Mouse (Mus musculus): ENCODE measurements around the gene Kif2a. TPM values are rescaled to one million over a fixed set of nuclear protein-coding genes. Genes with fewer than 3 reads are reported as not detected.
"Not testable (repeated sequence)": the region's sequence is repeated elsewhere in the genome, so short reads cannot be mapped to it uniquely, and the experiment has no call there.

Gene Kif2a
- polyA plus RNA-seq, 1 experiment from 2014 or later: 7.4 TPM

- no peak overlapping the region for H3K9ac ChIP-seq (ENCODE audit: low read length)
- 0 out of 2 replicates have a peak, but pooled peaks cover 5% of the 10 kb centered on the region for H3K4me1 ChIP-seq (ENCODE audit: control insufficient read depth, insufficient read depth, low read length)
- ATAC-seq (replicated peaks; ENCODE audit: extremely low read depth, insufficient read depth, low FRiP score): no peak
- no peaks in the 10 kb centered on the region for H3K27me3 ChIP-seq (ENCODE audit: control insufficient read depth, insufficient read depth, low read length)
- H3K4me2 ChIP-seq (ENCODE audit: low read depth, low read length): no peak overlapping the region
- H3K9me3 ChIP-seq (replicated peaks; ENCODE audit: control insufficient read depth, low read length): 0 out of 2 replicates have a peak, but pooled peaks cover 5% of the 10 kb centered on the region
- no peak overlapping the region for H3K27ac ChIP-seq (ENCODE audit: low read length)
- H3K36me3 ChIP-seq (ENCODE audit: control insufficient read depth, insufficient read depth): peaks cover 9% of the 10 kb centered on the region
- 84% methylated on average over 2 of the region's 2 CpGs for WGBS
- no peak overlapping the region for H3K4me3 ChIP-seq (ENCODE audit: low read length)
These were observed 92.7 kb downstream of the Kif2a start for GRCm38 (mm10) chr13:106929201-106929600.

GRCm38 (mm10) chr13:106928296-106928695, 93.6 kb downstream of the Kif2a start:
- no peaks in the 10 kb centered on the region for H3K27me3 ChIP-seq (ENCODE audit: control insufficient read depth, insufficient read depth, low read length)
- no peak overlapping the region for H3K9ac ChIP-seq (ENCODE audit: low read length)
- H3K4me2 ChIP-seq (ENCODE audit: low read depth, low read length): no peak overlapping the region
- no peak overlapping the region for H3K4me3 ChIP-seq (ENCODE audit: low read length)
- WGBS: 91% methylated on average over 4 of the region's 4 CpGs
- ATAC-seq (replicated peaks; ENCODE audit: extremely low read depth, insufficient read depth, low FRiP score): no peak
- peaks cover 11% of the 10 kb centered on the region for H3K36me3 ChIP-seq (ENCODE audit: control insufficient read depth, insufficient read depth)
- H3K4me1 ChIP-seq (ENCODE audit: control insufficient read depth, insufficient read depth, low read length): 0 out of 2 replicates have a peak, but pooled peaks cover 5% of the 10 kb centered on the region
- H3K9me3 ChIP-seq (replicated peaks; ENCODE audit: control insufficient read depth, low read length): 0 out of 2 replicates have a peak, but pooled peaks cover 5% of the 10 kb centered on the region
- H3K27ac ChIP-seq (ENCODE audit: low read length): no peak overlapping the region

- peaks cover 25% of the 10 kb centered on the region for H3K36me3 ChIP-seq (ENCODE audit: control insufficient read depth, insufficient read depth)
- H3K27ac ChIP-seq (ENCODE audit: low read length); H3K27me3 ChIP-seq (ENCODE audit: control insufficient read depth, insufficient read depth, low read length); H3K9ac ChIP-seq (ENCODE audit: low read length); H3K4me2 ChIP-seq (ENCODE audit: low read depth, low read length); ATAC-seq (replicated peaks; ENCODE audit: extremely low read depth, insufficient read depth, low FRiP score); H3K4me1 ChIP-seq (ENCODE audit: control insufficient read depth, insufficient read depth, low read length); H3K9me3 ChIP-seq (replicated peaks; ENCODE audit: control insufficient read depth, low read length); H3K4me3 ChIP-seq (ENCODE audit: low read length): not testable (repeated sequence)
- WGBS: 91% methylated on average over 3 of the region's 3 CpGs
These were observed 96.0 kb downstream of the Kif2a start for GRCm38 (mm10) chr13:106925921-106926320.

- H3K27ac ChIP-seq (ENCODE audit: low read length): no peak overlapping the region; the same call in 1 of the 2 replicates
- no peak overlapping the region for H3K4me3 ChIP-seq (ENCODE audit: low read length)
- H3K4me2 ChIP-seq (ENCODE audit: low read depth, low read length): no peak overlapping the region
- no peaks in the 10 kb centered on the region for H3K9me3 ChIP-seq (replicated peaks; ENCODE audit: control insufficient read depth, low read length)
- H3K9ac ChIP-seq (ENCODE audit: low read length): no peak overlapping the region
- peaks cover 22% of the 10 kb centered on the region for H3K36me3 ChIP-seq (ENCODE audit: control insufficient read depth, insufficient read depth)
- WGBS: 39% methylated on average over 7 of the region's 7 CpGs
- H3K27me3 ChIP-seq (ENCODE audit: control insufficient read depth, insufficient read depth, low read length): no peaks in the 10 kb centered on the region
- H3K4me1 ChIP-seq (ENCODE audit: control insufficient read depth, insufficient read depth, low read length): peaks cover 6% of the 10 kb centered on the region
- ATAC-seq (replicated peaks; ENCODE audit: extremely low read depth, insufficient read depth, low FRiP score): peak; percentile 58
These were observed 103.4 kb downstream of the Kif2a start for GRCm38 (mm10) chr13:106918322-106919050.

- Histone ChIP-seq H3K27ac (ENCODE audit: low read length) (no peak overlapping the region), H3K4me2 (ENCODE audit: low read depth, low read length) (no peak overlapping the region), H3K9me3 (replicated peaks; ENCODE audit: control insufficient read depth, low read length) (no peaks in the 10 kb centered on the region), H3K4me1 (ENCODE audit: control insufficient read depth, insufficient read depth, low read length) (peaks cover 4% of the 10 kb centered on the region), H3K27me3 (ENCODE audit: control insufficient read depth, insufficient read depth, low read length) (no peaks in the 10 kb centered on the region), H3K36me3 (ENCODE audit: control insufficient read depth, insufficient read depth) (peaks cover 15% of the 10 kb centered on the region), H3K4me3 (ENCODE audit: low read length) (no peak overlapping the region), H3K9ac (ENCODE audit: low read length) (no peak overlapping the region)
- WGBS: 43% methylated on average over 3 of the region's 3 CpGs
- ATAC-seq (replicated peaks; ENCODE audit: extremely low read depth, insufficient read depth, low FRiP score): no peak
These were observed 108.7 kb downstream of the Kif2a start for GRCm38 (mm10) chr13:106913125-106913736.

- Histone ChIP-seq H3K4me3 (ENCODE audit: low read length) (no peak overlapping the region), H3K9me3 (replicated peaks; ENCODE audit: control insufficient read depth, low read length) (no peaks in the 10 kb centered on the region), H3K27me3 (ENCODE audit: control insufficient read depth, insufficient read depth, low read length) (no peaks in the 10 kb centered on the region), H3K9ac (ENCODE audit: low read length) (no peak overlapping the region), H3K4me2 (ENCODE audit: low read depth, low read length) (no peak overlapping the region), H3K4me1 (ENCODE audit: control insufficient read depth, insufficient read depth, low read length) (no peaks in the 10 kb centered on the region), H3K36me3 (ENCODE audit: control insufficient read depth, insufficient read depth) (peaks cover 24% of the 10 kb centered on the region), H3K27ac (ENCODE audit: low read length) (no peak overlapping the region)
- no peak for ATAC-seq (replicated peaks; ENCODE audit: extremely low read depth, insufficient read depth, low FRiP score)
- 91% methylated on average over 10 of the region's 10 CpGs for WGBS
These were observed 111.8 kb downstream of the Kif2a start for GRCm38 (mm10) chr13:106910096-106910495.

Other genes with a start within 250 kb of the Kif2a start
- gene Ipo11, start 85.2 kb downstream of the Kif2a start, polyA plus RNA-seq (2015; fragmentation: Nextera tagmentation; extraction: Ambion mirVana): 56.1 and 61.5 TPM in 2 replicates
- 24.5 and 25.2 TPM in 2 replicates for gene Dimt1, start 75.0 kb downstream of the Kif2a start, polyA plus RNA-seq (2015; fragmentation: Nextera tagmentation; extraction: Ambion mirVana)